Mouse (Mus musculus): ENCODE measurements at regions not wholly inside any gene's neighbourhood (a gene's known extent, or its start where the extent isn't known, plus 50 kb on each side); places are given as distances from the start of the nearest gene placed in this dataset.

GRCm38 (mm10) chr7:145135971-145136370 lies 71.9 kb downstream of the 1810010D01Rik start:
- Histone ChIP-seq H3K9ac (no peak overlapping the region), H3K4me2 (no peak overlapping the region), H3K4me3 (replicated peaks) (no peak overlapping the region), H3K27me3 (no peaks in the 10 kb centered on the region), H3K9me3 (peaks cover 8% of the 10 kb centered on the region; the same call in 1 of the 2 replicates), H3K36me3 (replicated peaks) (no peaks in the 10 kb centered on the region), H3K4me1 (peaks cover 6% of the 10 kb centered on the region; the same call in 1 of the 2 replicates), H3K27ac (no peak overlapping the region)
- no peak for ATAC-seq (ENCODE audit: low FRiP score)
- 25% methylated on average over 5 of the region's 5 CpGs for WGBS

GRCm38 (mm10) chr7:145132506-145132905 lies 75.4 kb downstream of the 1810010D01Rik start:
- no peak overlapping the region for H3K27ac ChIP-seq
- H3K9ac ChIP-seq, result no peak overlapping the region
- peaks cover 19% of the 10 kb centered on the region for H3K4me1 ChIP-seq
- ATAC-seq (ENCODE audit: low FRiP score), result no peak
- H3K27me3 ChIP-seq, result no peaks in the 10 kb centered on the region
- H3K36me3 ChIP-seq (replicated peaks), result no peaks in the 10 kb centered on the region
- no peak overlapping the region for H3K4me2 ChIP-seq
- no peak overlapping the region for H3K4me3 ChIP-seq (replicated peaks)
- 94% methylated on average over 5 of the region's 5 CpGs for WGBS
- no peaks in the 10 kb centered on the region for H3K9me3 ChIP-seq

GRCm38 (mm10) chr7:145131438-145132159 lies 76.3 kb downstream of the 1810010D01Rik start:
- H3K27me3 ChIP-seq, result no peaks in the 10 kb centered on the region
- no peak overlapping the region for H3K4me2 ChIP-seq
- 90% methylated on average over 8 of the region's 8 CpGs for WGBS
- no peak overlapping the region for H3K27ac ChIP-seq
- H3K9me3 ChIP-seq, result no peaks in the 10 kb centered on the region
- H3K4me1 ChIP-seq, result peaks cover 24% of the 10 kb centered on the region
- no peak for ATAC-seq (ENCODE audit: low FRiP score)
- H3K36me3 ChIP-seq (replicated peaks), result no peaks in the 10 kb centered on the region
- H3K4me3 ChIP-seq (replicated peaks), result no peak overlapping the region
- H3K9ac ChIP-seq, result no peak overlapping the region

GRCm38 (mm10) chr7:145129971-145130370 lies 77.9 kb downstream of the 1810010D01Rik start:
- Histone ChIP-seq H3K4me3 (replicated peaks) (no peak overlapping the region), H3K27me3 (no peaks in the 10 kb centered on the region)

GRCm38 (mm10) chr7:145127661-145128060 lies 80.3 kb downstream of the 1810010D01Rik start:
- no peak overlapping the region for H3K4me2 ChIP-seq
- ATAC-seq (ENCODE audit: low FRiP score), result no peak
- no peak overlapping the region for H3K9ac ChIP-seq
- H3K4me3 ChIP-seq (replicated peaks), result no peak overlapping the region
- no peak overlapping the region for H3K27ac ChIP-seq
- peaks cover 18% of the 10 kb centered on the region for H3K4me1 ChIP-seq
- 29% methylated on average over 8 of the region's 8 CpGs for WGBS
- H3K36me3 ChIP-seq (replicated peaks), result no peaks in the 10 kb centered on the region
- H3K9me3 ChIP-seq, result 0 out of 2 replicates have a peak, but pooled peaks cover 4% of the 10 kb centered on the region
- no peaks in the 10 kb centered on the region for H3K27me3 ChIP-seq

More at GRCm38 (mm10) chr7:145129971-145130370, 77.9 kb downstream of the 1810010D01Rik start:
- no peaks in the 10 kb centered on the region for H3K9me3 ChIP-seq
- no peak overlapping the region for H3K27ac ChIP-seq
- H3K4me2 ChIP-seq, result no peak overlapping the region
- H3K36me3 ChIP-seq (replicated peaks), result no peaks in the 10 kb centered on the region
- H3K4me1 ChIP-seq, result peaks cover 18% of the 10 kb centered on the region
- ATAC-seq (ENCODE audit: low FRiP score), result no peak
- WGBS, result 12% methylated on average over 4 of the region's 4 CpGs
- H3K9ac ChIP-seq, result no peak overlapping the region

GRCm38 (mm10) chr7:145127180-145127579 lies 80.7 kb downstream of the 1810010D01Rik start:
- WGBS, result 36% methylated on average over 4 of the region's 4 CpGs
- ATAC-seq (ENCODE audit: low FRiP score), result no peak
- no peak overlapping the region for H3K27ac ChIP-seq

GRCm38 (mm10) chr7:145123996-145124601 lies 83.8 kb downstream of the 1810010D01Rik start:
- peaks cover 10% of the 10 kb centered on the region for H3K4me1 ChIP-seq
- no peak overlapping the region for H3K27ac ChIP-seq
- no peak overlapping the region for H3K4me2 ChIP-seq
- no peak overlapping the region for H3K9ac ChIP-seq
- no peak overlapping the region for H3K4me3 ChIP-seq (replicated peaks)
- H3K36me3 ChIP-seq (replicated peaks), result no peaks in the 10 kb centered on the region
- no peaks in the 10 kb centered on the region for H3K27me3 ChIP-seq
- no peak for ATAC-seq (ENCODE audit: low FRiP score)
- 89% methylated on average over 2 of the region's 2 CpGs for WGBS
- 0 out of 2 replicates have a peak, but pooled peaks cover 4% of the 10 kb centered on the region for H3K9me3 ChIP-seq

More at GRCm38 (mm10) chr7:145127180-145127579, 80.7 kb downstream of the 1810010D01Rik start:
- Histone ChIP-seq H3K4me1 (peaks cover 18% of the 10 kb centered on the region), H3K4me2 (no peak overlapping the region), H3K9ac (no peak overlapping the region), H3K9me3 (0 out of 2 replicates have a peak, but pooled peaks cover 4% of the 10 kb centered on the region), H3K27me3 (no peaks in the 10 kb centered on the region), H3K4me3 (replicated peaks) (no peak overlapping the region), H3K36me3 (replicated peaks) (no peaks in the 10 kb centered on the region)

GRCm38 (mm10) chr7:145122471-145122870 lies 85.4 kb downstream of the 1810010D01Rik start:
- Histone ChIP-seq H3K4me1 (peaks cover 5% of the 10 kb centered on the region), H3K9ac (no peak overlapping the region), H3K4me2 (no peak overlapping the region), H3K9me3 (0 out of 2 replicates have a peak, but pooled peaks cover 4% of the 10 kb centered on the region), H3K4me3 (replicated peaks) (no peak overlapping the region), H3K27ac (no peak overlapping the region), H3K36me3 (replicated peaks) (no peaks in the 10 kb centered on the region), H3K27me3 (no peaks in the 10 kb centered on the region)
- no peak for ATAC-seq (ENCODE audit: low FRiP score)
- 85% methylated on average over 2 of the region's 2 CpGs for WGBS

- Histone ChIP-seq H3K36me3 (replicated peaks) (no peaks in the 10 kb centered on the region), H3K27me3 (no peaks in the 10 kb centered on the region), H3K9me3 (0 out of 2 replicates have a peak, but pooled peaks cover 4% of the 10 kb centered on the region), H3K4me1 (peaks cover 3% of the 10 kb centered on the region; the same call in 1 of the 2 replicates), H3K4me2 (no peak overlapping the region), H3K9ac (no peak overlapping the region), H3K4me3 (replicated peaks) (no peak overlapping the region), H3K27ac (no peak overlapping the region)
- 73% methylated on average over 4 of the region's 4 CpGs for WGBS
- no peak for ATAC-seq (ENCODE audit: low FRiP score)
Measured at GRCm38 (mm10) chr7:145118406-145118805, 89.5 kb downstream of the 1810010D01Rik start.

GRCm38 (mm10) chr7:145114660-145115059 lies 93.3 kb downstream of the 1810010D01Rik start:
- ATAC-seq (ENCODE audit: low FRiP score), result no peak
- no peak overlapping the region for H3K9ac ChIP-seq
- peaks cover 20% of the 10 kb centered on the region for H3K4me1 ChIP-seq
- H3K4me2 ChIP-seq, result no peak overlapping the region
- H3K27ac ChIP-seq, result no peak overlapping the region
- no peak overlapping the region for H3K4me3 ChIP-seq (replicated peaks)
- no peaks in the 10 kb centered on the region for H3K9me3 ChIP-seq
- 74% methylated on average over 2 of the region's 2 CpGs for WGBS
- no peaks in the 10 kb centered on the region for H3K27me3 ChIP-seq
- no peaks in the 10 kb centered on the region for H3K36me3 ChIP-seq (replicated peaks)

- H3K27ac ChIP-seq, result no peak overlapping the region
- peaks cover 20% of the 10 kb centered on the region for H3K4me1 ChIP-seq
- WGBS, result 63% methylated on average over 2 of the region's 2 CpGs
- no peak overlapping the region for H3K4me3 ChIP-seq (replicated peaks)
- ATAC-seq (ENCODE audit: low FRiP score), result no peak
- H3K36me3 ChIP-seq (replicated peaks), result no peaks in the 10 kb centered on the region
- H3K27me3 ChIP-seq, result no peaks in the 10 kb centered on the region
- H3K4me2 ChIP-seq, result no peak overlapping the region
- no peak overlapping the region for H3K9ac ChIP-seq
- no peaks in the 10 kb centered on the region for H3K9me3 ChIP-seq
Measured at GRCm38 (mm10) chr7:145114145-145114544, 93.8 kb downstream of the 1810010D01Rik start.

GRCm38 (mm10) chr7:145112887-145113531 lies 94.9 kb downstream of the 1810010D01Rik start:
- Histone ChIP-seq H3K27ac (no peak overlapping the region), H3K9me3 (no peaks in the 10 kb centered on the region), H3K4me3 (replicated peaks) (no peak overlapping the region), H3K9ac (no peak overlapping the region), H3K4me2 (no peak overlapping the region), H3K27me3 (no peaks in the 10 kb centered on the region), H3K36me3 (replicated peaks) (no peaks in the 10 kb centered on the region), H3K4me1 (peaks cover 20% of the 10 kb centered on the region)
- WGBS, result 85% methylated on average over 7 of the region's 7 CpGs
- no peak for ATAC-seq (ENCODE audit: low FRiP score)
